9 mouse cellular contexts compared by ENCODE assay signal in genomic region chr2:71273955-71274679, GRCm38 (mm10).
DNase-seq lines count a peak whose midpoint lies in the region; ATAC-seq lines count a peak whose summit lies in the region.
"Had no signal": no experiment of that assay in that cellular context is flagged by ENCODE, and none has a peak within 500 bp of the region (broad histone marks: within the 10 kb centered on the region; RNA-seq: fewer than 3 reads in every experiment).

No protein-coding gene starts in this region.

- H3K4me2 ChIP-seq in liver, embryonic 12.5 days, result peak overlapping the region; percentile 4; the same call in 1 of the 2 replicates
- H3K4me2 ChIP-seq in hindbrain, embryonic 13.5 days, result no peak overlapping the region
- H3K4me2 ChIP-seq: hindbrain, embryonic 15.5 days had no signal

- peaks cover 23% of the 10 kb centered on the region for H3K4me1 ChIP-seq in liver, embryonic 12.5 days
- peaks cover 16% of the 10 kb centered on the region for H3K4me1 ChIP-seq in hindbrain, embryonic 13.5 days (replicated peaks)

- no peak overlapping the region; the same call in 1 of the 2 replicates for H3K4me3 ChIP-seq in liver, embryonic 12.5 days
- H3K4me3 ChIP-seq in hindbrain, embryonic 13.5 days, result no peak overlapping the region
- H3K4me3 ChIP-seq: hindbrain, embryonic 15.5 days had no signal

- DNase-seq in frontal cortex, adult 2 months (ENCODE audit: extremely low spot score in 1 of 2, low spot score in 1 of 2), result peak; percentile 41 to 69
- no peak for DNase-seq in frontal cortex, postnatal 10 days (ENCODE audit: low spot score in 2 of 2)
- peak; percentile 83 for DNase-seq in adrenal gland, postnatal 14 days
- DNase-seq in heart, adult 9 months (ENCODE audit: low spot score in 2 of 2), result peak; percentile 17 to 32
- peak; percentile 39 for DNase-seq in ovary, postnatal 14 days (ENCODE audit: low spot score)
- DNase-seq in cerebellum, postnatal 25 days, result no peak

- H3K9ac ChIP-seq in liver, embryonic 12.5 days, result no peak overlapping the region
- no peak overlapping the region for H3K9ac ChIP-seq in hindbrain, embryonic 13.5 days
- H3K9ac ChIP-seq: hindbrain, embryonic 15.5 days had no signal

- ATAC-seq in liver, embryonic 12.5 days, result no peak
- no peak for ATAC-seq in hindbrain, embryonic 13.5 days (ENCODE audit: low FRiP score)

- no peaks in the 10 kb centered on the region for H3K27me3 ChIP-seq in liver, embryonic 12.5 days (replicated peaks)
- H3K27me3 ChIP-seq in hindbrain, embryonic 13.5 days, result no peaks in the 10 kb centered on the region
- H3K27me3 ChIP-seq: hindbrain, embryonic 15.5 days had no signal

- H3K36me3 ChIP-seq in liver, embryonic 12.5 days, result peaks cover 26% of the 10 kb centered on the region; the same call in 1 of the 2 replicates
- peaks cover 48% of the 10 kb centered on the region for H3K36me3 ChIP-seq in hindbrain, embryonic 13.5 days

- H3K27ac ChIP-seq in liver, embryonic 12.5 days, result 0 out of 2 replicates have a peak overlapping the region, but pooled peaks have one; percentile 26
- H3K27ac ChIP-seq in hindbrain, embryonic 13.5 days, result no peak overlapping the region
- H3K27ac ChIP-seq: hindbrain, embryonic 15.5 days had no signal

- WGBS in liver, embryonic 12.5 days (ENCODE audit: insufficient replicate concordance), result 59% methylated on average over 23 of the region's 23 CpGs
- 75% methylated on average over 23 of the region's 23 CpGs for WGBS in hindbrain, embryonic 13.5 days

- H3K9me3 ChIP-seq in liver, embryonic 12.5 days (replicated peaks), result no peaks in the 10 kb centered on the region
- H3K9me3 ChIP-seq in hindbrain, embryonic 13.5 days, result no peaks in the 10 kb centered on the region
- H3K9me3 ChIP-seq: hindbrain, embryonic 15.5 days had no signal

Comparison
In these comparisons a context has a peak if more than half of its experiments do, and no peak if none do; other contexts are left out.
1. DNase-seq: peak in frontal cortex, adult 2 months (2 of 2), adrenal gland, postnatal 14 days (single experiment), heart, adult 9 months (2 of 2) and ovary, postnatal 14 days (single experiment); none in frontal cortex, postnatal 10 days (0 of 2) and cerebellum, postnatal 25 days (0 of 2).